Mouse (Mus musculus) lung, postnatal 0 days (tissue): ENCODE measurements around the gene Slc7a8. TPM values are rescaled to one million over a fixed set of nuclear protein-coding genes. Genes with fewer than 3 reads are reported as not detected.

Experiments used
- ATAC-seq: fragments of 200-750 bp; cut with Nextera tagmentation; 2 replicates; pipeline ENCODE4 v1.8.0; 2017; ENCODE audit warnings: moderate library complexity
- DNase-seq: peaks from one replicate; pipeline ENCODE4 v3.0.0-alpha.2; 2016; ENCODE audit warnings: low spot score
- H3K27ac ChIP-seq: fragments of 300-500 bp; sonication (generic); 2 replicates; pipeline ENCODE4 v1.5.1; 2014; ENCODE audit warnings: antibody characterized with exemption, mild to moderate bottlenecking, low read length, mixed read lengths
- H3K27me3 ChIP-seq: fragments of 300-500 bp; sonication (generic); replicated peaks from 2 replicates; pipeline ENCODE4 v1.6.1; 2014; ENCODE audit warnings: low read length, mixed read lengths; ENCODE audit not compliant: insufficient read depth
- H3K36me3 ChIP-seq: fragments of 300-500 bp; sonication (generic); 2 replicates; pipeline ENCODE4 v1.6.1; 2014; ENCODE audit warnings: low read length, mixed read lengths; ENCODE audit not compliant: insufficient read depth
- H3K4me1 ChIP-seq: fragments of 300-500 bp; sonication (generic); 2 replicates; pipeline ENCODE4 v1.6.1; 2014; ENCODE audit warnings: antibody characterized with exemption, low read depth, low read length, mixed read lengths; ENCODE audit not compliant: insufficient read depth
- H3K4me2 ChIP-seq: fragments of 300-500 bp; sonication (generic); replicated peaks from 2 replicates; pipeline ENCODE4 v1.6.1; 2014; ENCODE audit warnings: low read depth, mild to moderate bottlenecking, low read length, moderate library complexity, mixed read lengths
- H3K4me3 ChIP-seq: fragments of 300-500 bp; sonication (generic); 2 replicates; pipeline ENCODE4 v1.5.1; 2014; ENCODE audit warnings: low read depth, low read length
- H3K9ac ChIP-seq: fragments of 300-500 bp; sonication (generic); replicated peaks from 2 replicates; pipeline ENCODE4 v1.6.1; 2014; ENCODE audit warnings: low read depth, mild to moderate bottlenecking
- H3K9me3 ChIP-seq: fragments of 300-500 bp; sonication (generic); 2 replicates; pipeline ENCODE4 v1.6.1; 2016; ENCODE audit warnings: low read length, mixed read lengths
- CTCF ChIP-seq: IDR thresholded peaks from 2 replicates; pipeline ENCODE4 v1.5.1; 2016; ENCODE audit warnings: antibody characterized with exemption, mild to moderate bottlenecking
- EP300 ChIP-seq: IDR thresholded peaks from 2 replicates; pipeline ENCODE4 v1.6.1; 2016; ENCODE audit warnings: antibody characterized with exemption, mild to moderate bottlenecking, control low read depth
- WGBS: fragments of 180-500 bp; shearing (Covaris S2); extraction: QIAGEN DNeasy Blood & Tissue Kit; methylation state at CpG from one replicate; pipeline ENCODE4 v1.1.7; 2014; 5-methylcytosine and 5-hydroxymethylcytosine counted together
- polyA plus RNA-seq: library from polyadenylated mRNA; unstranded; fragments of >200 nt; fragmentation: Nextera tagmentation; extraction: Ambion mirVana; gene quantifications from 2 replicates; pipeline ENCODE4 v1.2.1, GENCODE M21; 2015

The Slc7a8 gene
- polyA plus RNA-seq, 1 experiment from 2014 or later: 1.2 TPM

- no peak overlapping the region for H3K27ac ChIP-seq
- ATAC-seq: peak; percentile 47
- TF ChIP-seq CTCF: no peak
- TF ChIP-seq EP300: no peak
- H3K9me3 ChIP-seq: no peaks in the 10 kb centered on the region
- no peak for DNase-seq
- H3K36me3 ChIP-seq: no peaks in the 10 kb centered on the region
- H3K4me2 ChIP-seq: no peak overlapping the region
- H3K4me1 ChIP-seq: no peaks in the 10 kb centered on the region
- H3K9ac ChIP-seq: no peak overlapping the region
- no peaks in the 10 kb centered on the region; the same call in 1 of the 2 replicates for H3K27me3 ChIP-seq
- H3K4me3 ChIP-seq: no peak overlapping the region
- WGBS: 22% methylated on average over 5 of the region's 5 CpGs
Observed at GRCm38 (mm10) chr14:54705844-54706243, 75.9 kb downstream of the Slc7a8 start.

DNA sequence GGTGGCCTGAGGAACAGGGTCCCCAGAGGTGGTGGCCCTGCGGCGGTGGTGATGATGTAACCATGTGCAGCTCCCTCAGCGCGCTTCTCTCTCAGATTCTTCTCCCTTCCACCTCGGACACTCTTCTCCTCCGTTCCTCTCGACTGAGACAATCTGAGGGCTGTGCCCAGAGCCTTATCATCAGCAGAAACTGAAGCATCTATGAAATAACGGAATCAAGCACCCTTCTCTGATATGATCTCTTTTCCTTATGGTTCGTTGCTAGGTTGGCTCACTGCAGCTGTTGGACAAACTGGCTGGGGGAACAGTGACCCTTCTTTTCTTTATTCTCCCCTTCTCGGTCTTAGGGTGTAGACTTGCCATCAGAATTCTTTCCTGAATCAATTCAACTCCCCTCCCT lies 78.5 kb downstream of the Slc7a8 start:
- DNase-seq (no peak), ATAC-seq (no peak)
- no peak overlapping the region for H3K27ac ChIP-seq
- H3K36me3 ChIP-seq: no peaks in the 10 kb centered on the region
- H3K27me3 ChIP-seq: no peaks in the 10 kb centered on the region; the same call in 1 of the 2 replicates
- no peaks in the 10 kb centered on the region for H3K9me3 ChIP-seq
- WGBS: 51% methylated on average over 10 of the region's 10 CpGs
- no peak for TF ChIP-seq CTCF
- no peak for TF ChIP-seq EP300
- H3K4me3 ChIP-seq: no peak overlapping the region
- H3K9ac ChIP-seq: no peak overlapping the region
- H3K4me1 ChIP-seq: no peaks in the 10 kb centered on the region
- H3K4me2 ChIP-seq: no peak overlapping the region

DNA sequence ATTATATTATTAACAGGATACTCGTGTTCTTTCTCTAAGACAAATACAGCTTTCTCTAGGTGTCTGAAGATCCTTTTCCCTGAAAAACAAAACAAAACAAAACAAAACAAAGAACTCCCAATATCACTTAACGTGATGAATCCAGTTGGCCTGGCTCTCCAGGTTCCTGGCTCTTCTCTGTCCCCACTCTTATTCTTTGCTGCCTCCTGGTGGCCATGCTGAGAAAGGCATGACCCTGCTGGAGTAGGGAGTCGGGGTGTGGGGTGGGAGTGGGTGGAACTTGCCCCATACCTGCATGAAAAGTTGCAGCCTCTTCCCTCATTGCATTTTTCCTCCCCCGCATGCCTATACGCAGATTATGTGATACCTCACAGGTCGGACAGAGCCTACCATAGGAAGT lies 80.4 kb downstream of the Slc7a8 start:
- Histone ChIP-seq H3K4me2 (no peak overlapping the region), H3K27ac (no peak overlapping the region), H3K27me3 (no peaks in the 10 kb centered on the region; the same call in 1 of the 2 replicates), H3K9me3 (no peaks in the 10 kb centered on the region), H3K9ac (no peak overlapping the region), H3K4me1 (no peaks in the 10 kb centered on the region), H3K36me3 (no peaks in the 10 kb centered on the region), H3K4me3 (no peak overlapping the region)
- TF ChIP-seq CTCF (peak; percentile 99), EP300 (no peak)
- peak; percentile 60 for ATAC-seq
- 3% methylated on average over 6 of the region's 6 CpGs for WGBS
- DNase-seq: peak; percentile 86

- ATAC-seq (no peak), DNase-seq (no peak)
- Histone ChIP-seq H3K36me3 (no peaks in the 10 kb centered on the region), H3K4me3 (no peak overlapping the region), H3K9me3 (no peaks in the 10 kb centered on the region), H3K4me1 (no peaks in the 10 kb centered on the region), H3K4me2 (no peak overlapping the region), H3K9ac (no peak overlapping the region), H3K27ac (no peak overlapping the region), H3K27me3 (no peaks in the 10 kb centered on the region; the same call in 1 of the 2 replicates)
- WGBS: 33% methylated on average over 3 of the region's 3 CpGs
- TF ChIP-seq EP300 (no peak), CTCF (no peak)
Observed at GRCm38 (mm10) chr14:54699586-54699985, 82.2 kb downstream of the Slc7a8 start.

GRCm38 (mm10) chr14:54698733-54699132 lies 83.0 kb downstream of the Slc7a8 start, which contains the start of gene Gm29776:
TSS of gene Gm29776 (minus strand) at chr14:54698833.
- DNase-seq (no peak), ATAC-seq (no peak)
- no peaks in the 10 kb centered on the region for H3K36me3 ChIP-seq
- H3K9ac ChIP-seq: no peak within 1 kb of the TSS
- no peak within 1 kb of the TSS for H3K4me2 ChIP-seq
- TF ChIP-seq EP300 (no peak), CTCF (no peak)
- no peak within 1 kb of the TSS for H3K27ac ChIP-seq
- 47% methylated on average over 4 of the region's 4 CpGs for WGBS
- H3K27me3 ChIP-seq: no peaks in the 10 kb centered on the region; the same call in 1 of the 2 replicates
- no peaks in the 10 kb centered on the region for H3K9me3 ChIP-seq
- H3K4me1 ChIP-seq: no peaks in the 10 kb centered on the region
- no peak within 1 kb of the TSS for H3K4me3 ChIP-seq

- H3K4me2 ChIP-seq: no peak overlapping the region
- H3K27ac ChIP-seq: no peak overlapping the region
- H3K4me1 ChIP-seq: no peaks in the 10 kb centered on the region
- DNase-seq: no peak
- ATAC-seq: no peak
- H3K4me3 ChIP-seq: no peak overlapping the region
- no peaks in the 10 kb centered on the region for H3K27me3 ChIP-seq
- 79% methylated on average over 4 of the region's 4 CpGs for WGBS
- no peak overlapping the region for H3K9ac ChIP-seq
- H3K36me3 ChIP-seq: no peaks in the 10 kb centered on the region
- no peaks in the 10 kb centered on the region for H3K9me3 ChIP-seq
- TF ChIP-seq CTCF: no peak
Observed at GRCm38 (mm10) chr14:54696752-54697151, 85.0 kb downstream of the Slc7a8 start.

GRCm38 (mm10) chr14:54695042-54695441 lies 86.7 kb downstream of the Slc7a8 start:
- Histone ChIP-seq H3K4me2 (no peak overlapping the region), H3K36me3 (no peaks in the 10 kb centered on the region; the same call in 1 of the 2 replicates), H3K27me3 (no peaks in the 10 kb centered on the region), H3K4me3 (no peak overlapping the region), H3K9ac (no peak overlapping the region), H3K27ac (no peak overlapping the region), H3K4me1 (no peaks in the 10 kb centered on the region), H3K9me3 (no peaks in the 10 kb centered on the region)
- ATAC-seq: no peak
- 47% methylated on average over 6 of the region's 6 CpGs for WGBS
- TF ChIP-seq CTCF: no peak
- no peak for TF ChIP-seq EP300
- no peak for DNase-seq
